Mouse (Mus musculus): Measurements from ENCODE around the gene Gnb1.
"Not testable (repeated sequence)": the region's sequence is repeated elsewhere in the genome, so short reads cannot be mapped to it uniquely, and the experiment has no call there.

The Gnb1 gene

GRCm38 (mm10) chr4:155490990-155491504, at the start of gene Gnb1:
Gnb1 (plus strand) TSS chr4:155491361.
- DNase-seq (ENCODE audit: low spot score in 2 of 2) = peak; percentile 88 to 92

GRCm38 (mm10) chr4:155442808-155443207, 48.4 kb upstream of the Gnb1 start:
- DNase-seq (ENCODE audit: low spot score in 2 of 2) = no peak

GRCm38 (mm10) chr4:155451597-155451996, 39.6 kb upstream of the Gnb1 start:
- no peak for DNase-seq (ENCODE audit: low spot score in 2 of 2)

GRCm38 (mm10) chr4:155458575-155458974, 32.6 kb upstream of the Gnb1 start:
- no peak for DNase-seq (ENCODE audit: low spot score in 2 of 2)

GRCm38 (mm10) chr4:155463050-155463449, 28.1 kb upstream of the Gnb1 start:
- DNase-seq (ENCODE audit: low spot score in 2 of 2) = no peak

GRCm38 (mm10) chr4:155463611-155464010, 27.6 kb upstream of the Gnb1 start:
- DNase-seq (ENCODE audit: low spot score in 2 of 2) = no peak

GRCm38 (mm10) chr4:155464061-155464460, 27.1 kb upstream of the Gnb1 start:
- DNase-seq (ENCODE audit: low spot score in 2 of 2) = no peak

GRCm38 (mm10) chr4:155465607-155466006, 25.6 kb upstream of the Gnb1 start:
- DNase-seq (ENCODE audit: low spot score in 2 of 2) = no peak

- DNase-seq (ENCODE audit: low spot score in 2 of 2) = no peak
Observed at GRCm38 (mm10) chr4:155466080-155466479, 25.1 kb upstream of the Gnb1 start.

GRCm38 (mm10) chr4:155467237-155468010, 23.7 kb upstream of the Gnb1 start:
- no peak for DNase-seq (ENCODE audit: low spot score in 2 of 2)

GRCm38 (mm10) chr4:155468952-155469351, 22.2 kb upstream of the Gnb1 start, which contains the start of gene Tmem52:
Tmem52 (plus strand) TSS chr4:155469114.
- DNase-seq (ENCODE audit: low spot score in 2 of 2) = peak in 1 of 2 experiments; percentile 44

GRCm38 (mm10) chr4:155469590-155470262, 21.4 kb upstream of the Gnb1 start:
- peak in 1 of 2 experiments; percentile 67 for DNase-seq (ENCODE audit: low spot score in 2 of 2)

GRCm38 (mm10) chr4:155470263-155470953, 20.8 kb upstream of the Gnb1 start:
- no peak for DNase-seq (ENCODE audit: low spot score in 2 of 2)

- DNase-seq (ENCODE audit: low spot score in 2 of 2) = no peak
Observed at GRCm38 (mm10) chr4:155470997-155471396, 20.2 kb upstream of the Gnb1 start.

GRCm38 (mm10) chr4:155471406-155471805, 19.8 kb upstream of the Gnb1 start:
- no peak for DNase-seq (ENCODE audit: low spot score in 2 of 2)

- DNase-seq (ENCODE audit: low spot score in 2 of 2) = no peak
Observed at GRCm38 (mm10) chr4:155472716-155473290, 18.4 kb upstream of the Gnb1 start.

- DNase-seq (ENCODE audit: low spot score in 2 of 2) = no peak
Observed at GRCm38 (mm10) chr4:155473319-155473718, 17.8 kb upstream of the Gnb1 start.

GRCm38 (mm10) chr4:155473796-155474195, 17.4 kb upstream of the Gnb1 start:
- not testable (repeated sequence) for DNase-seq (ENCODE audit: low spot score in 2 of 2)

- DNase-seq (ENCODE audit: low spot score in 2 of 2) = peak; percentile 68 to 85
Observed at GRCm38 (mm10) chr4:155481381-155482124, 9.6 kb upstream of the Gnb1 start.

GRCm38 (mm10) chr4:155482125-155482480, 9.1 kb upstream of the Gnb1 start:
- no peak for DNase-seq (ENCODE audit: low spot score in 2 of 2)
